Mouse (Mus musculus): ENCODE results near the gene Cntfr. TPM values are rescaled to one million over a fixed set of nuclear protein-coding genes. Genes with fewer than 3 reads are reported as not detected.

Gene Cntfr
- total RNA-seq (2023) = not detected

GRCm38 (mm10) chr4:41696930-41697841, at the start of gene Cntfr:
Gene Cntfr (minus strand): TSS chr4:41697089.

GRCm38 (mm10) chr4:41731052-41731765, 34.3 kb upstream of the Cntfr start, which contains the start of gene Arid3c:
Gene Arid3c (minus strand): TSS chr4:41731142.

DNA sequence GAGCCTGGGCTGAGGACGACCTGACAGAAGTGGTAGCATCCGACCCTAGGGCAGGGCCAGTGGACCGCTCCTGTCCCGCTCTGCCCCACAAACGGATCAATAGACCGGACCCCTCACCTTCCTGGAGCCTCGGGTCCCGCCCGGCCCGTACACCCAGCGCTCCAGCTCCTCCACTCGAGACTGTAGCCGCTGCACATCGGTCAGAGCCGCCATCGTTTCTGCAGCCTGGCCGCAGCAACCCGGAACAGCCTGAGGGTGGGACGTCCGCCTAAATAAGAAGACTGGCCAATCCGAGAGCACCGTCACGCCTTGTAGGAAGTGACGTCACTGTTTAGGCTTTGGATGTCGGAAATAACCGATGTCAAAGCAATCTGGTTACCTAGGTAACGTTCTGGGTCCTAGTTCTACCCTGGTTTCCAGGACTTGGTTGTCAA, 26.0 kb upstream of the Cntfr start, which contains the start of gene Dctn3:
Gene Dctn3 (minus strand): TSS at position 253 of the 434 bp plus-strand sequence.

GRCm38 (mm10) chr4:41713197-41714067, 16.5 kb upstream of the Cntfr start, which contains the start of gene Rpp25l:
Gene Rpp25l (minus strand): TSS chr4:41713534.

GRCm38 (mm10) chr4:41699783-41700182, 2.9 kb upstream of the Cntfr start, which contains the start of gene Il11ra1:
Gene Il11ra1 (plus strand): TSS chr4:41699989.

GRCm38 (mm10) chr4:41639913-41640507, 56.9 kb downstream of the Cntfr start, which contains the start of gene Enho:
Gene Enho (minus strand): TSS chr4:41640324.

Other genes starting within 250 kb of the Cntfr start
- gene Kif24, start 232.2 kb downstream of the Cntfr start, total RNA-seq (2023) = 1 to 10 TPM; 1.7 to 2.2 TPM
- 1 to 10 TPM; 6.0 to 7.1 TPM for gene Nudt2, start 231.9 kb downstream of the Cntfr start, total RNA-seq (2023)
- gene AI464131, start 194.0 kb downstream of the Cntfr start, total RNA-seq (2023) = not detected
- not detected for gene 1110017D15Rik, start 179.8 kb downstream of the Cntfr start, total RNA-seq (2023)
- gene Fam219a, start 127.6 kb downstream of the Cntfr start, total RNA-seq (2023) = 10 to 100 TPM in 1 of 2 experiments, 1 to 10 TPM in 1; 9.9 to 14.5 TPM
- not detected for gene Dnaic1, start 127.3 kb downstream of the Cntfr start, total RNA-seq (2023)
- not detected for gene Enho, start 56.8 kb downstream of the Cntfr start, total RNA-seq (2023)
- 10 to 100 TPM; 19.6 to 21.7 TPM for gene Il11ra1, start 2.9 kb upstream of the Cntfr start, total RNA-seq (2023)
- gene Rpp25l, start 16.4 kb upstream of the Cntfr start, total RNA-seq (2023) = 10 to 100 TPM; 29.6 to 37.3 TPM
- 10 to 100 TPM; 52.7 to 58.8 TPM for gene Dctn3, start 26.1 kb upstream of the Cntfr start, total RNA-seq (2023)
- gene Arid3c, start 34.1 kb upstream of the Cntfr start, total RNA-seq (2023) = under 1 TPM in 1 of 2 experiments, not detected in 1; 0.44 TPM
- gene Galt, start 58.1 kb upstream of the Cntfr start, total RNA-seq (2023) = 10 to 100 TPM; 57.6 to 57.9 TPM
- gene Sigmar1, start 59.1 kb upstream of the Cntfr start, total RNA-seq (2023) = 10 to 100 TPM; 23.2 to 24.9 TPM
- gene Ccl27a, start 77.2 kb upstream of the Cntfr start, total RNA-seq (2023) = 10 to 100 TPM in 1 of 2 experiments, 1 to 10 TPM in 1; 9.0 to 12.4 TPM
- gene Gm21541, start 206.5 kb upstream of the Cntfr start, total RNA-seq (2023) = not detected
- 1 to 10 TPM; 3.6 to 5.7 TPM for gene Gm20878, start 244.5 kb upstream of the Cntfr start, total RNA-seq (2023)